Mouse (Mus musculus): ENCODE measurements around the gene Wdr26. TPM values are rescaled to one million over a fixed set of nuclear protein-coding genes. Genes with fewer than 3 reads are reported as not detected.

Gene Wdr26
- polyA plus RNA-seq, 1 experiment: 96.3 TPM

DNA sequence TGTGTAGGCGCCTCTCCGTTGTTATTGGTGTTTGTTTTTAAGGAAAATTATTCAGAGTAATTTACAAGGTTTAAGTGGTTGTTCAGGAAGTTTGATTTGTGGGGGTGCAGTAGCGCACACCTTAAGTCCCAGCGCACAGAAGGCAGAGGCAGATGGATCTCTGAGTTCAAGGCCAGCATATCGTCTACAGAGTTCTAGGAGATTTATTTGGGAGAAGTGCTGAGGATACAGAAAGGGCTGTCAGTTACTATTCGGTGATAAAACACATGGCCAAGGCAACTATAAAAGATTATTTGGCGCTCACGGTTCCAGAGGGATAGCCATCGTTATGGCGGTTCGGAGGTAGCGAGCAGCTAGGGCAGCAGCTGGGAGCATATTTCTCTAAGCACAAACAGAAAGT, 66.8 kb downstream of the Wdr26 start:
- peak overlapping the region; percentile 34 for H3K4me3 ChIP-seq (ENCODE audit: control insufficient read depth, low read depth, low read length)
- peak overlapping the region; percentile 83 for H3K27ac ChIP-seq (ENCODE audit: control insufficient read depth, insufficient read depth, low read depth, low read length)
- TF ChIP-seq POLR2A (IDR thresholded peaks at IDR 0.05; ENCODE audit: control insufficient read depth, low read depth, low read length) (no peak), CTCF (IDR thresholded peaks at IDR 0.05; ENCODE audit: control insufficient read depth, insufficient read depth, insufficient replicate concordance, low read depth, low read length) (no peak)
- H3K36me3 ChIP-seq (ENCODE audit: control insufficient read depth, insufficient read depth, low read length): no peaks in the 10 kb centered on the region
- no peaks in the 10 kb centered on the region for H3K4me1 ChIP-seq (ENCODE audit: control insufficient read depth, insufficient read depth, low read length)
- no peaks in the 10 kb centered on the region for H3K27me3 ChIP-seq (ENCODE audit: control insufficient read depth, insufficient read depth, low read length)

DNA sequence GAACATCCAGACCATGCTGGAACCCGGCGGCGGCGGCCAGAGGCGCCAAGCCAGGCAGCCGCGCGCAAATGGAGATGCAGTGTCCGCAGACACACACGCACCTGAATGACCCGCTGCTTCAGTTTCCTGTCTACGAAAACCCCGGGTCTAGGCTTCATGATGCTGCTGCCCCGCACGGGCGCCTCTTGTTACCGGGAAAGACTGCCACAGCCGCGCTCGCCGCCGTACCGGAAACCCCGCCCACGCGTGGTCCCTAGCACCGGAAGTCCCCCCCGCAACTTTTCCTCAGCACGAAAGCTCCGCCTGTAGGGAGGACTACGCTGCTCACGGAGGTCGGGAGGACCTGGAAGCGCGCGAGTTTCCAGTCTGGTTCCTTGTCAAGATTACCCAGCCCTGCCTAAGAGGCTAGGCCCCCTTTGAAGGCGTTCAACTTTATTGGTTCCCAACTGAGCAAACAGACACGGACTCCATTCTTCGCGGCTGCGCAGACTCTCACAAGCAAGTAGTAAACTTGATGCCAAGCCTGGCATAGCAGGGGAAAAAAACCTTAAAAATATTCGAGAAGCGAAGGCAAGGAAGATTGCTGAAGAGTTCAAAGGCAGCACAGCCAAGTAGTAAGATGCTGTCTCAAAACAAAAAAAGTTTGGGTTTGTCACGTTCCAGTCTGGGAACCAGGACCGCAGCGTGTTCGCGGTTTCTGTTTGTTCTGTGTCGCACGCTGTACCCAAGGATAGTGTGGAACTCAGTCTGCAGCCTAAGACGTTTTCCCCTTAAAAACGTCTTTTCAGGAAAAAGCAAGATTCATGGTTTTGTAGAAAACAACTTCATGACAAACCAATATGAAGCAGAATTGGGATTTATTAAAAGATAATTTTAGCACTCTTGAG, 67.6 kb downstream of the Wdr26 start, which contains the start of the genes Nvl and Cnih4:
Nvl (minus strand) TSS at position 255 of the 887 bp plus-strand sequence.
Cnih4 (plus strand) TSS at position 744 of the 887 bp plus-strand sequence.
- Histone ChIP-seq H3K36me3 (ENCODE audit: control insufficient read depth, insufficient read depth, low read length) (no peaks in the 10 kb centered on the region), H3K4me3 (ENCODE audit: control insufficient read depth, low read depth, low read length) (peak within 1 kb of the TSS; percentile 90), H3K27me3 (ENCODE audit: control insufficient read depth, insufficient read depth, low read length) (no peaks in the 10 kb centered on the region), H3K27ac (ENCODE audit: control insufficient read depth, insufficient read depth, low read depth, low read length) (peak within 1 kb of the TSS; percentile 83), H3K4me1 (ENCODE audit: control insufficient read depth, insufficient read depth, low read length) (no peaks in the 10 kb centered on the region)
- TF ChIP-seq CTCF (IDR thresholded peaks at IDR 0.05; ENCODE audit: control insufficient read depth, insufficient read depth, insufficient replicate concordance, low read depth, low read length): no peak
- peak; percentile 39 for TF ChIP-seq POLR2A (IDR thresholded peaks at IDR 0.05; ENCODE audit: control insufficient read depth, low read depth, low read length)

DNA sequence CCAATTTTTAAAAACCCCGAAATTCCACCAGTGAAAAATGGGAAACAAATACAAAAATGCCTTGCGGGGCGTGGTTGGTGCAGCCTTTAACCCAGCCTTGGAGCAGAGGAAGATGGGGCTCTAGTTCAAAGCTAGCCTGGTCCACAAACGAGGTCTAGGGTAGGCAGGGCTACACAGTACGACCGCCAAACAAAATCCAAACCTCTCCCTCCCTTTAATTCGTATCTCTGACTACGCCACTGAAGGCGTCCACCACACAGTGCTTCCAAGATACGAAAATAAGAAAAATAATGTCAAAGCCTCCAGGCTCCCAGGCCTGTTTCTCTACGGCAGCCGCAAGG, 68.2 kb downstream of the Wdr26 start:
- no peaks in the 10 kb centered on the region; the same call in 1 of the 2 replicates for H3K36me3 ChIP-seq (ENCODE audit: control insufficient read depth, insufficient read depth, low read length)
- no peaks in the 10 kb centered on the region for H3K4me1 ChIP-seq (ENCODE audit: control insufficient read depth, insufficient read depth, low read length)
- H3K4me3 ChIP-seq (ENCODE audit: control insufficient read depth, low read depth, low read length): peak overlapping the region; percentile 90
- TF ChIP-seq CTCF (IDR thresholded peaks at IDR 0.05; ENCODE audit: control insufficient read depth, insufficient read depth, insufficient replicate concordance, low read depth, low read length) (no peak), POLR2A (IDR thresholded peaks at IDR 0.05; ENCODE audit: control insufficient read depth, low read depth, low read length) (no peak)
- H3K27me3 ChIP-seq (ENCODE audit: control insufficient read depth, insufficient read depth, low read length): no peaks in the 10 kb centered on the region
- H3K27ac ChIP-seq (ENCODE audit: control insufficient read depth, insufficient read depth, low read depth, low read length): peak overlapping the region; percentile 62

DNA sequence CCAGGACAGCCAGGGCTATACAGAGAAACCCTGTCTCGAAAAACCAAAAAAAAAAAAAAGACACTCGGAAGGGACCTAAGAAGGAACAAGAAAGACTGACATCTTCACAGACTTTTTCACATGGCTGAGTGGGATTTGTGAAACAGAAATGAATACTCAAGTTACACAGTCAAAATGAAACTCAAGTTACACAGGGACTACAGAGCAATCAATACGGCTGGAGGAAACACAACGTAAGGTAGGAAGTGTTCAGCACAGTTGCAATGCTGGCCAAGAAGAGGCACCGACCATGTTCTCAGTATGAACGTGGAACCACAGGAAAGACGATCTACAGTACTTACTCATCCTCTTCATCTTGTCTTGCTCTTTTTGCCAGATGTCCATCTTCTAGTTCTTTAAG, 73.1 kb downstream of the Wdr26 start:
- no peak for TF ChIP-seq CTCF (IDR thresholded peaks at IDR 0.05; ENCODE audit: control insufficient read depth, insufficient read depth, insufficient replicate concordance, low read depth, low read length)
- TF ChIP-seq POLR2A (IDR thresholded peaks at IDR 0.05; ENCODE audit: control insufficient read depth, low read depth, low read length): no peak
- H3K27me3 ChIP-seq (ENCODE audit: control insufficient read depth, insufficient read depth, low read length): no peaks in the 10 kb centered on the region
- no peaks in the 10 kb centered on the region for H3K4me1 ChIP-seq (ENCODE audit: control insufficient read depth, insufficient read depth, low read length)
- H3K4me3 ChIP-seq (ENCODE audit: control insufficient read depth, low read depth, low read length): no peak overlapping the region
- H3K36me3 ChIP-seq (ENCODE audit: control insufficient read depth, insufficient read depth, low read length): peaks cover 4% of the 10 kb centered on the region
- no peak overlapping the region for H3K27ac ChIP-seq (ENCODE audit: control insufficient read depth, insufficient read depth, low read depth, low read length)

DNA sequence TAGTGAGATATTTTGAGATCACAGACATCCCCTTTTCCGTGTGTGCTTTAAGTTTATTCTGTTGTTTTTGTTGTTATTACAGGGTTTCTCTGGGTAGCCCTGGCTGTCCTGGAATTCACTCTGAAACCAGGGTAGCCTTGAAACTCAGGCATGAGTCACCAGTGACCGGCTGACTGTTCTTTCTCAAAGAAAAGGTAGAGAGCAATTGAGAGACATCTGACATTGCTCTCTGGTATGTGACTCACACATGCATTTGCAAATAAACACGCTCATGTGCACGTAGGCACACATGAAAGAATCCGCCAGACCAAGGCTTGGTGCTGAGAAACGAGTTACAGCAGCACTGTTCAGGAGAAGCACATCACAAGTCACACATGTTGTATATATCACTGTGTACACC, 79.9 kb downstream of the Wdr26 start:
- TF ChIP-seq POLR2A (IDR thresholded peaks at IDR 0.05; ENCODE audit: control insufficient read depth, low read depth, low read length): no peak
- no peak for TF ChIP-seq CTCF (IDR thresholded peaks at IDR 0.05; ENCODE audit: control insufficient read depth, insufficient read depth, insufficient replicate concordance, low read depth, low read length)
- Histone ChIP-seq H3K4me1 (ENCODE audit: control insufficient read depth, insufficient read depth, low read length) (no peaks in the 10 kb centered on the region), H3K36me3 (ENCODE audit: control insufficient read depth, insufficient read depth, low read length) (peaks cover 1% of the 10 kb centered on the region)

DNA sequence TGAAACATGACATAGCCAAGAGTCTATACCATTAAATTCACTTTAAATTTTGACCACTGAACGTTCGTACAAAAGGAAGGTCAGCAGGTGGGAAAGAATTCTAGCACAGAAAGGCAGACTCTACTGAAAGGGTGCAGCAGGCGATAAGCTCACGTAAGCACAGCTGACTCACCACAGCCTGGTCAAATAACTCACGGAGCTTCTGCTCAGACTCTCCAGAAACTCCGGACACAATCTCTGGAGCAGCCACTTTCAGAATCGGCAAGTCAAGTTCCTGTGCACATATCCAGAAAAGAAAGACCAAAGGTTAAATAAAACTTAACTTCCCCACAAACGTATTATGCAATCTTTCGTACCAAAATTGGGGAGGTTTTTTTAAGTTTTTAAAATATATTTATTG, 85.0 kb downstream of the Wdr26 start:
- Histone ChIP-seq H3K27me3 (ENCODE audit: control insufficient read depth, insufficient read depth, low read length) (no peaks in the 10 kb centered on the region), H3K27ac (ENCODE audit: control insufficient read depth, insufficient read depth, low read depth, low read length) (no peak overlapping the region), H3K4me3 (ENCODE audit: control insufficient read depth, low read depth, low read length) (no peak overlapping the region), H3K4me1 (ENCODE audit: control insufficient read depth, insufficient read depth, low read length) (no peaks in the 10 kb centered on the region), H3K36me3 (ENCODE audit: control insufficient read depth, insufficient read depth, low read length) (no peaks in the 10 kb centered on the region; the same call in 1 of the 2 replicates)
- no peak for TF ChIP-seq CTCF (IDR thresholded peaks at IDR 0.05; ENCODE audit: control insufficient read depth, insufficient read depth, insufficient replicate concordance, low read depth, low read length)
- no peak for TF ChIP-seq POLR2A (IDR thresholded peaks at IDR 0.05; ENCODE audit: control insufficient read depth, low read depth, low read length)

More for the DNA sequence above, 79.9 kb downstream of the Wdr26 start:
- Histone ChIP-seq H3K27me3 (ENCODE audit: control insufficient read depth, insufficient read depth, low read length) (no peaks in the 10 kb centered on the region), H3K27ac (ENCODE audit: control insufficient read depth, insufficient read depth, low read depth, low read length) (no peak overlapping the region), H3K4me3 (ENCODE audit: control insufficient read depth, low read depth, low read length) (no peak overlapping the region)

DNA sequence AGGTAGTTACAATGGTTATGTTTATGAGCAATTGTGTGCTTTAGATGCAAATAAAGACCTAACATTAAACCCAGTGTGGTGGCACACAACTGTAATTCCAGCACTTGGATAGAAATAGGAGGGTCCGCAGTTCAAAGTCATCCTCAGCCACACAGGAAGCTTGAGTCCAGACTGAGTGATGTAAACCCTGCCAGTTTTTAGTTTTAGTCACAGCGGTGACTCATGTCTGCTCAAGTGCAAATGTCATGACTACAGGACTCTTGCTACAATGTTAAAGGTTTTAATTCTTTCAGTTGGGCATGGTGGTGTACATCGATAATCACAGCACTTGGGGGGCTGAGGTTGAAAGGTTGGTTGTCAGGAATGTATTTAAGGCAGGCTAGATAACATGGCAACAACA, 85.9 kb downstream of the Wdr26 start:
- Histone ChIP-seq H3K27me3 (ENCODE audit: control insufficient read depth, insufficient read depth, low read length) (no peaks in the 10 kb centered on the region), H3K4me1 (ENCODE audit: control insufficient read depth, insufficient read depth, low read length) (no peaks in the 10 kb centered on the region), H3K4me3 (ENCODE audit: control insufficient read depth, low read depth, low read length) (no peak overlapping the region), H3K27ac (ENCODE audit: control insufficient read depth, insufficient read depth, low read depth, low read length) (no peak overlapping the region), H3K36me3 (ENCODE audit: control insufficient read depth, insufficient read depth, low read length) (no peaks in the 10 kb centered on the region; the same call in 1 of the 2 replicates)
- TF ChIP-seq CTCF (IDR thresholded peaks at IDR 0.05; ENCODE audit: control insufficient read depth, insufficient read depth, insufficient replicate concordance, low read depth, low read length) (no peak), POLR2A (IDR thresholded peaks at IDR 0.05; ENCODE audit: control insufficient read depth, low read depth, low read length) (no peak)

Data from testis, adult 2 months (tissue).